Mouse (Mus musculus): ENCODE measurements around the gene Mpst. TPM values are rescaled to one million over a fixed set of nuclear protein-coding genes. Genes with fewer than 3 reads are reported as not detected.

Gene Mpst
- total RNA-seq, 2 experiments from 2014 or later, result 50.5 to 55.2 TPM

DNA sequence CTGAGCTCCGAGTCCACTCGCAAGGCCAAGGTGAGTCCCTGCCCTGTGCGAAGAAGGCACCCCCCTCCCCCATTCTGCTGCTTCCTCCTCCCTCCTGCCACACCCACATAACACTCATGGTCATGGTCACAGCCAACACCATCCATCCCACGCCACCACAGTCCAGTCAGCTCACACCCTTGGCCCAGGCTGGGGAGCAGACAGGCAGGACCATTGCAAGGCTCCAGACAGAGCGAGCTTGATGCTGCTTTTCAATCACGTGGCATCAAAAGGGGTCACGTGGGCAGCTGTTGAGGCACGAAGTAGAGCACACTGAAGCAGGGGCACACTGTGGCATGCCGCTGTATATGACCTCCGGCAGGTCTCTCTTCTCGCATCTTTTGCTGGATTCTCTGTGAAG, 29.5 kb downstream of the Mpst start:
- peak in 1 of 2 experiments; percentile 25 for DNase-seq (ENCODE audit: low spot score in 2 of 2)

GRCm38 (mm10) chr15:78436380-78437192, 30.4 kb downstream of the Mpst start:
- peak; percentile 80 to 86 for DNase-seq (ENCODE audit: low spot score in 2 of 2)

GRCm38 (mm10) chr15:78437237-78438017, 31.2 kb downstream of the Mpst start:
- peak in 1 of 2 experiments; percentile 50 for DNase-seq (ENCODE audit: low spot score in 2 of 2)

DNA sequence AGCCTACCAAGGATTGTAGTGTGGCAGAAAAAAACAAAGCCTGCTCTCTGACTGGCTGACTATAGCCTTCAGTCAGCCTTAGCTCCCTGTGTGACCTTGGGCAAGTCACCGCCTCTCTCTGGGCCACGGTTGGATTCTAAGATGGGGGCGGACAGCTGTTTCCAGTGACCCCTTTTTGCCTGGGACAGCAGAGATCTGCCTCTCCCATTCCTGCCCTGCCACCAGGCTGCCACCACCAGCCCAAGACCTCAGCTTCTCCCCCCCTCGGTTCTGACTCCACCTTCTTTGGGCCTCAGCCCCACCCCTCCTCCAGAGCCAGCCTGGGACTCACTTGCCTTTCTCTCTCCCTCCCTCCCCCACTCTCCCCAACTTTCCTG, 31.8 kb downstream of the Mpst start:
- peak in 1 of 2 experiments; percentile 25 for DNase-seq (ENCODE audit: low spot score in 2 of 2)

DNA sequence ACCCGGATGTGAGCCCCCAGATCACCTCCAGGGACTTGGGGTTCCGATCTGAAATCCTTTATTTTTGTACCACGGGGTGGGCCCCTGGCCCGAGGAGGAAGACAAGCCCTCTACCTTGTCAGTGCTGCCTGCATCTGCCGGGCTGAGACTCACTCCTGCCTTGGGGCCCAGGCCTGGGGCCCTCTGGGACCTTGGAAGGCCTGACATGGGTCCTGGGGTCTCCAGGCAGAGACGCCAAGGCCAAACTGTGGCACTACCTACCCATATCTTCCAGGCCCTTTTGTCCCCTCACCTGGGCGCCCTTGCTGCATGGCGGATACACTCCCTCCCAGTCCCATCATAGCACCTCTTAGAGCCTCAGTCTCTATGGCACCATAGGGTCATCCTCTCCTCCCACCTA, 32.3 kb downstream of the Mpst start:
- peak in 1 of 2 experiments; percentile 14 for DNase-seq (ENCODE audit: low spot score in 2 of 2)

- DNase-seq (ENCODE audit: low spot score in 2 of 2), result peak in 1 of 2 experiments; percentile 15
Observed at GRCm38 (mm10) chr15:78438973-78439372, 32.8 kb downstream of the Mpst start.

DNA sequence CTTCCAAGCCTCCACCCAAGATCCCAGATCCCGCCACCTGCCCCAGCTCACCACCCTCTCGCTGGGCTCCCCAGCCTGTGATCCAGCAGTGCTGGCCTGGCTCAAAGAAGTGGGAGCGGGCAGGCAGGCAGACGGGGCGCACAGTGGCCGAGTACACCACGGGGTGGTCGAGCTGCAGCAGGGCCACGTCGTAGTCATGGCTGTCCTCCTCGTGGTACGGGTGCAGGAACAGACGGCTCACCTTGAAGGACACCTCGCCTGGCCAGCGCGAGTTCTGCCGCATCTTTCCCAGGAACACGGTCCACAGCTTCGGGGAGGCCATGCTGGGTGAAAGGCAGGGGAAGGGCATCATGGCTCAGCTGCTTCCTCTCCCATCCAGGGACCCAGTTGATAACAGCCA, 36.0 kb downstream of the Mpst start:
- DNase-seq (ENCODE audit: low spot score in 2 of 2), result peak in 1 of 2 experiments; percentile 13

DNA sequence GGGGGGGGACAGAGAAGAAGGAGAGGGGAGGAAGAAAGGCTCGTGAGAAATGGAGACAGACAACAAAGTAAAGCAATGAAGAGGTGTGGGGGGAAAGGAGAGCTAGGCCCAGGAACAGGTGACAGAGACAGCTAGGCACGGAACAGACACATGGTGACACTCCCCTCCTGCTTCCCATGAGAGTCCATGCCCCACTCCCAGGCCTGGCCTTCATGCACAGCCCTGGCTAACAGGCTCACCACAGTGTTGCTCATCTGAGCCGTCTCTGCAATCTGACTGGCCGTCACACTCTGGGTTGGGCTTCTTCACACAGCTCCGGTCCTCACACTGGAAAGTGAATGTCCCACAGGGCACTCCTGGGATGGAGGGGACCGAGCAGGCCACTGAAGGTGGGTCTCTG, 37.6 kb downstream of the Mpst start:
- DNase-seq (ENCODE audit: low spot score in 2 of 2), result no peak

DNA sequence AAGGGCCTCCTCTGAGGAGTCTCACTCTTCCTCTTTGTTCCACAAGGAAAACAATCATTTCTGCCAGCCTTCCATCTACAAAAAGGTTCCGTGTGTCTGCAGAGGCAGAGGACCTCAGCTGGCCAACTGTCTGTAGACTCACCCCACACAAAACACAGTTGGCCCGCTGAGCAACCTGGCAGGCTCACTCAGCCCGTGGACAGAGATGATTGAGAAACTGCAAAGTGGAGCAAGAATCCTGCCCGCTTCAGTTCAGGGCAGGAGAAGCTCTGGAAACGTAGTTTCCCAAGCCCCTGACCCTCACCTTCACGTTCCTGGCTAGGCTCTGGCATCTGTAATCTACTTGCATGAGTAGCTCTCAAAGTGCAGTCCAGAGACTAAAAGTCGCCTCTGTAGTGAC, 40.9 kb downstream of the Mpst start:
- no peak for DNase-seq (ENCODE audit: low spot score in 2 of 2)

GRCm38 (mm10) chr15:78447746-78448535, 41.7 kb downstream of the Mpst start:
- peak; percentile 98 to 99 for DNase-seq (ENCODE audit: low spot score in 2 of 2)

- no peak for DNase-seq (ENCODE audit: low spot score in 2 of 2)
Observed at GRCm38 (mm10) chr15:78449131-78449530, 42.9 kb downstream of the Mpst start.

GRCm38 (mm10) chr15:78449694-78450418, 43.6 kb downstream of the Mpst start:
- DNase-seq (ENCODE audit: low spot score in 2 of 2), result no peak

GRCm38 (mm10) chr15:78450419-78450768, 44.2 kb downstream of the Mpst start:
- no peak for DNase-seq (ENCODE audit: low spot score in 2 of 2)

DNA sequence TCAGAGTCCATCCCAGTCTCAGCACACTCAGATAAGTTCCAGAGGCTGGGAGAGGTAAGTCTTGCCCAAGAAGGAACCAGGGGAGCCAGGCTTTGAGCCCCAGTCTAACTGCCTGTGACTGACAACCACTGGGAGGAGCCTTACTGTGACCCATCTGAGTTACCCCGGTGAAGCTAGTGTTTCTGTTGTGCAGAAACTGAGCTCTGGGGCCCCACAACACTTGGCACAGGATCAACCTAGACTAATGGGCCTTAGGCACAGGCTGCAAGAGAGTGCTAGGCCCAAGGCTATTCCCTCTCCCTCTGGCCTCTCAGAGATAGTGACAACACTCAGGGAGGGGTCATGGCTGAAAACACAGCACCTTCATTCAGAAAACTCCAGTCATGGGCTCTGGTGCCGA, 45.0 kb downstream of the Mpst start:
- no peak for DNase-seq (ENCODE audit: low spot score in 2 of 2)

DNA sequence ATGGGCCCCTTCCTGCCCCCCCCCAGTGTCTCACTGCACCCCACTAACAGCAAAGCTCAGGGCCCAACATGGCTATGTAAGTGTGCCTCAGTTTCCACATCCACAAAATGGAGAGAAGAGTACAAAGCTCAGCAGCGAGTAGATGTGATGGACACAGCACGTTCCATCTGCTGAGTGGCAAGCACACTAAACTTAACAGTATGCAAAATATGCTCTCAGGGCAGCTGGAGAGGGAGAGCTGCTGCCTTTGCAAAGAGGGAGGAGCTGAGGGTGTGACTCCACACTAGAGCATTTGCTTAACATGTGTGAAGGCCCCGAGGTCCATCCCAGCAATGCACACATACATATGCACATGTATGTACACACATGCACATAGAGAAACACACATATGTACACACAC, 46.7 kb downstream of the Mpst start:
- no peak for DNase-seq (ENCODE audit: low spot score in 2 of 2)

GRCm38 (mm10) chr15:78455168-78455567, 49.0 kb downstream of the Mpst start:
- no peak for DNase-seq (ENCODE audit: low spot score in 2 of 2)

- DNase-seq (ENCODE audit: low spot score in 2 of 2), result no peak
Observed at GRCm38 (mm10) chr15:78456051-78456450, 49.8 kb downstream of the Mpst start.

GRCm38 (mm10) chr15:78457193-78457592, 51.0 kb downstream of the Mpst start:
- DNase-seq (ENCODE audit: low spot score in 2 of 2), result no peak

DNA sequence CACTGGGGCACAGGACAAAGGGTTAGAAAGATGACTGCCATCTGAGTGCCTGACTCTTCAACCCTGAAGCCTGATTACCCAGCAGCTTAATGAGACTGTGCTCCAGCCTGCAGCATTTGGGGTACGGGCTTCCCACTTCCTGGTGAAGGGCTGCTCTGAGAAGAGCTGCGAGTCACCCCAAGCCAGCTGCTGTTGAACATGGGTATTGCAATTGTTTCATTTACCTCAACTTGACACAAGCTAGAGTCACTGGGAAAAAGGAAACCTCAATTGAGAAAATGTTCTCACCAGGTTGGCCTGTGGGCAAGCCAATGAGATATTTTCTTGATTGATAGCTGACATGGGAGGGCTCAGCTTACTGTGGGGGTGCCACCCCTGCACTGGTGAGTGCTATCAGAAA, 56.8 kb downstream of the Mpst start:
- no peak for DNase-seq (ENCODE audit: low spot score in 2 of 2)

Data from layer of hippocampus, postnatal 10 days (tissue).